Mouse (Mus musculus): ENCODE measurements around the gene Fip1l1.

GRCm38 (mm10) chr5:74511686-74512085 is 23.6 kb upstream of the Fip1l1 start:
- TF ChIP-seq CTCF (IDR thresholded peaks at IDR 0.05; ENCODE audit: extremely low read depth, insufficient read depth, insufficient read length, insufficient replicate concordance) (no peak), POLR2A (IDR thresholded peaks at IDR 0.05; ENCODE audit: low read depth, low read length) (no peak)

All from spleen, adult 2 months (tissue).